Comparison of ENCODE assay signal across 9 mouse cellular contexts in the genomic region with DNA sequence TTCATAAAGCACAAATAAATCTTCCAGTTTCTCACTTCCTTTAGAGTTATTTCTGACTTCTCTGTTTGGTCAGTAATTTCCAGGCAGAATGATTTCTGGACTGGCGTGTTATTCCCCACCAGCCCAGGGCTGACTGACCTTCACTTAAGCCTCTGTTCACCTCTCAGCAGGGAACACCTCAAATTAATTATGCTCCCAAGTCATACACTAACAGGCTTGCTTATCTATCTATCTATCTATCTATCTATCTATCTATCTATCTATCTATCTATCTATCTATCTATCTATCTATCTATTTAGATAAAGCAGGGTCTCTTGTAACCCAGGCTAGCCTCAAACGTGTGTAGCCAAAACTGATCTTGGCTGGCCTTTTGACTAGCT. TPM values are rescaled to one million over a fixed set of nuclear protein-coding genes. Genes with fewer than 3 reads are reported as not detected.
DNase-seq lines count a peak whose midpoint lies in the region; ATAC-seq lines count a peak whose summit lies in the region.
"Had no signal": no experiment of that assay in that cellular context is flagged by ENCODE, and none has a peak within 500 bp of the region (broad histone marks: within the 10 kb centered on the region; RNA-seq: fewer than 3 reads in every experiment).

No protein-coding gene starts in this region.

- intact Hi-C loops in heart, postnatal 25 days (cut with DNase I), result loop anchor here (2.0 to 5.0 kb wide), 3 partner anchors 41 to 162 kb away; no protein-coding TSS in a partner anchor

- DNase-seq in heart, postnatal 25 days (ENCODE audit: low spot score), result no peak
- DNase-seq in hindbrain, embryonic 14.5 days (ENCODE audit: low spot score), result no peak
- no peak for DNase-seq in midbrain, embryonic 10.5 days (ENCODE audit: low spot score)
- no peak for DNase-seq in embryo, embryonic 9.5 days (ENCODE audit: extremely low spot score)
- no peak for DNase-seq in adrenal gland, adult 18-20 months (ENCODE audit: low spot score in 2 of 2)
- no peak for DNase-seq in left cerebral cortex, adult 9 months (ENCODE audit: low spot score in 2 of 2)

- ATAC-seq in heart, embryonic 14.5 days (ENCODE audit: insufficient number of reproducible peaks, insufficient read depth, low FRiP score, low read depth), result no peak
- ATAC-seq in embryonic facial prominence, embryonic 12.5 days (ENCODE audit: insufficient number of reproducible peaks, insufficient read depth, low FRiP score, low TSS enrichment), result no peak
- ATAC-seq in hindbrain, embryonic 14.5 days (ENCODE audit: low FRiP score), result no peak; the same call in 1 of the 2 replicates

- no peaks in the 10 kb centered on the region for H3K9me3 ChIP-seq in heart, embryonic 14.5 days (ENCODE audit: control insufficient read depth, low read length)
- no peaks in the 10 kb centered on the region for H3K9me3 ChIP-seq in embryonic facial prominence, embryonic 12.5 days
- H3K9me3 ChIP-seq in hindbrain, embryonic 14.5 days (ENCODE audit: control insufficient read depth, low read length), result no peaks in the 10 kb centered on the region
- H3K9me3 ChIP-seq in midbrain, embryonic 10.5 days (replicated peaks), result no peaks in the 10 kb centered on the region

- WGBS in heart, embryonic 14.5 days, result 51% methylated on average over 2 of the region's 2 CpGs
- 44% methylated on average over 2 of the region's 2 CpGs for WGBS in embryonic facial prominence, embryonic 12.5 days
- WGBS in hindbrain, embryonic 14.5 days, result 42% methylated on average over 2 of the region's 2 CpGs
- WGBS in midbrain, embryonic 10.5 days, result 51% methylated on average over 2 of the region's 2 CpGs

- peaks cover 0 to 6% of the 10 kb centered on the region in 2 experiments; a peak in 2 of 4 replicates for H3K4me1 ChIP-seq in heart, embryonic 14.5 days (ENCODE audit: control insufficient read depth in 2 of 2, insufficient read depth in 2 of 2, low read length in 2 of 2)
- peaks cover 5% of the 10 kb centered on the region; the same call in 1 of the 2 replicates for H3K4me1 ChIP-seq in embryonic facial prominence, embryonic 12.5 days
- H3K4me1 ChIP-seq in hindbrain, embryonic 14.5 days (replicated peaks; ENCODE audit: control insufficient read depth, insufficient read depth, low read length), result no peaks in the 10 kb centered on the region; the same call in 1 of the 2 replicates
- H3K4me1 ChIP-seq in midbrain, embryonic 10.5 days, result peaks cover 12% of the 10 kb centered on the region

- H3K4me2 ChIP-seq in heart, embryonic 14.5 days (ENCODE audit: low read length), result peak overlapping the region; percentile 93
- H3K4me2 ChIP-seq in embryonic facial prominence, embryonic 12.5 days (replicated peaks), result peak overlapping the region; percentile 85
- H3K4me2 ChIP-seq in hindbrain, embryonic 14.5 days (replicated peaks), result peak overlapping the region; percentile 98

- no peak overlapping the region for H3K27ac ChIP-seq in heart, embryonic 14.5 days (replicated peaks in 1 of 2; ENCODE audit: control insufficient read depth in 1 of 2, insufficient read depth in 1 of 2, low read depth in 2 of 2, low read length in 2 of 2)
- H3K27ac ChIP-seq in embryonic facial prominence, embryonic 12.5 days, result no peak overlapping the region
- no peak overlapping the region for H3K27ac ChIP-seq in hindbrain, embryonic 14.5 days
- 0 out of 2 replicates have a peak overlapping the region, but pooled peaks have one; percentile 68 for H3K27ac ChIP-seq in midbrain, embryonic 10.5 days (replicated peaks)

- peak overlapping the region; percentile 76; the same call in 1 of the 2 replicates for H3K9ac ChIP-seq in heart, embryonic 14.5 days (ENCODE audit: low read length)
- peak overlapping the region; percentile 68; the same call in 1 of the 2 replicates for H3K9ac ChIP-seq in embryonic facial prominence, embryonic 12.5 days
- no peak overlapping the region for H3K9ac ChIP-seq in hindbrain, embryonic 14.5 days

- peak overlapping the region in 1 of 2 experiments; percentile 47; a peak in 1 of 4 replicates for H3K4me3 ChIP-seq in heart, embryonic 14.5 days (ENCODE audit: control insufficient read depth in 1 of 2, insufficient read depth in 1 of 2, low read depth in 1 of 2, low read length in 2 of 2)
- H3K4me3 ChIP-seq in embryonic facial prominence, embryonic 12.5 days, result no peak overlapping the region; the same call in 1 of the 2 replicates
- no peak overlapping the region for H3K4me3 ChIP-seq in hindbrain, embryonic 14.5 days (replicated peaks; ENCODE audit: low read length)
- peak overlapping the region; percentile 63; the same call in 1 of the 2 replicates for H3K4me3 ChIP-seq in midbrain, embryonic 10.5 days

- H3K36me3 ChIP-seq in heart, embryonic 14.5 days (ENCODE audit: control insufficient read depth, insufficient read depth, low read length), result peaks cover 57% of the 10 kb centered on the region
- peaks cover 66% of the 10 kb centered on the region for H3K36me3 ChIP-seq in embryonic facial prominence, embryonic 12.5 days
- H3K36me3 ChIP-seq in hindbrain, embryonic 14.5 days (replicated peaks; ENCODE audit: control insufficient read depth, insufficient read depth), result peaks cover 48% of the 10 kb centered on the region
- H3K36me3 ChIP-seq in midbrain, embryonic 10.5 days, result peaks cover 66% of the 10 kb centered on the region

- no peaks in the 10 kb centered on the region for H3K27me3 ChIP-seq in heart, embryonic 14.5 days (ENCODE audit: control insufficient read depth, insufficient read depth, low read length)
- 0 out of 2 replicates have a peak, but pooled peaks cover 5% of the 10 kb centered on the region for H3K27me3 ChIP-seq in embryonic facial prominence, embryonic 12.5 days
- H3K27me3 ChIP-seq in hindbrain, embryonic 14.5 days (ENCODE audit: control insufficient read depth, insufficient read depth, low read length), result no peaks in the 10 kb centered on the region
- H3K27me3 ChIP-seq in midbrain, embryonic 10.5 days (ENCODE audit: low read depth, poor library complexity, severe bottlenecking), result peaks cover 19% of the 10 kb centered on the region

RNA-seq across cellular contexts. Expression of gene Nudt17, which starts 0.3 kb away (rescaled TPM):
- 8.0 and 8.8 TPM in 2 replicates for polyA plus RNA-seq in heart, embryonic 14.5 days (2014; fragmentation: Nextera tagmentation; extraction: Ambion mirVana)
- 1 to 10 TPM; 2.3 to 3.2 TPM for total RNA-seq in heart, postnatal 25 days (2021)
- 13.7 and 14.7 TPM in 2 replicates for polyA plus RNA-seq in embryonic facial prominence, embryonic 12.5 days (2016; fragmentation: Nextera tagmentation; extraction: Ambion mirVana)
- polyA plus RNA-seq in hindbrain, embryonic 14.5 days (2014; fragmentation: Nextera tagmentation; extraction: Ambion mirVana), result 16.5 and 17.3 TPM in 2 replicates
- 16.6 and 20.0 TPM in 2 replicates for polyA plus RNA-seq in midbrain, embryonic 10.5 days (2016; fragmentation: Nextera tagmentation; extraction: Ambion mirVana)
- total RNA-seq in adrenal gland, adult 18-20 months (2021), result 1 to 10 TPM; 1.5 TPM

RNA-seq across cellular contexts. Expression of gene Pias3, which starts 12.5 kb away (rescaled TPM):
- polyA plus RNA-seq in heart, embryonic 14.5 days (2014; fragmentation: Nextera tagmentation; extraction: Ambion mirVana), result 26.8 and 30.6 TPM in 2 replicates
- total RNA-seq in heart, postnatal 25 days (2021), result 10 to 100 TPM; 14.0 to 17.5 TPM
- polyA plus RNA-seq in embryonic facial prominence, embryonic 12.5 days (2016; fragmentation: Nextera tagmentation; extraction: Ambion mirVana), result 77.4 and 77.5 TPM in 2 replicates
- polyA plus RNA-seq in hindbrain, embryonic 14.5 days (2014; fragmentation: Nextera tagmentation; extraction: Ambion mirVana), result 27.5 and 29.3 TPM in 2 replicates
- polyA plus RNA-seq in midbrain, embryonic 10.5 days (2016; fragmentation: Nextera tagmentation; extraction: Ambion mirVana), result 50.6 and 57.3 TPM in 2 replicates
- 10 to 100 TPM; 19.7 to 20.1 TPM for total RNA-seq in adrenal gland, adult 18-20 months (2021)

RNA-seq across cellular contexts. Expression of gene Polr3c, which starts 18.8 kb away (rescaled TPM):
- 27.0 and 27.1 TPM in 2 replicates for polyA plus RNA-seq in heart, embryonic 14.5 days (2014; fragmentation: Nextera tagmentation; extraction: Ambion mirVana)
- total RNA-seq in heart, postnatal 25 days (2021), result 10 to 100 TPM; 23.1 to 25.2 TPM
- polyA plus RNA-seq in embryonic facial prominence, embryonic 12.5 days (2016; fragmentation: Nextera tagmentation; extraction: Ambion mirVana), result 35.5 and 36.6 TPM in 2 replicates
- 28.1 and 28.3 TPM in 2 replicates for polyA plus RNA-seq in hindbrain, embryonic 14.5 days (2014; fragmentation: Nextera tagmentation; extraction: Ambion mirVana)
- 44.3 and 47.0 TPM in 2 replicates for polyA plus RNA-seq in midbrain, embryonic 10.5 days (2016; fragmentation: Nextera tagmentation; extraction: Ambion mirVana)
- 10 to 100 TPM; 25.2 to 25.5 TPM for total RNA-seq in adrenal gland, adult 18-20 months (2021)

RNA-seq across cellular contexts. Expression of gene Rnf115, which starts 18.8 kb away (rescaled TPM):
- 41.2 and 42.0 TPM in 2 replicates for polyA plus RNA-seq in heart, embryonic 14.5 days (2014; fragmentation: Nextera tagmentation; extraction: Ambion mirVana)
- total RNA-seq in heart, postnatal 25 days (2021), result 10 to 100 TPM; 22.8 to 23.3 TPM
- polyA plus RNA-seq in embryonic facial prominence, embryonic 12.5 days (2016; fragmentation: Nextera tagmentation; extraction: Ambion mirVana), result 64.5 and 70.3 TPM in 2 replicates
- polyA plus RNA-seq in hindbrain, embryonic 14.5 days (2014; fragmentation: Nextera tagmentation; extraction: Ambion mirVana), result 79.4 and 89.2 TPM in 2 replicates
- 73.0 and 73.5 TPM in 2 replicates for polyA plus RNA-seq in midbrain, embryonic 10.5 days (2016; fragmentation: Nextera tagmentation; extraction: Ambion mirVana)
- total RNA-seq in adrenal gland, adult 18-20 months (2021), result 10 to 100 TPM; 37.5 to 39.0 TPM

RNA-seq across cellular contexts. Expression of gene Ankrd35, which starts 38.7 kb away (rescaled TPM):
- polyA plus RNA-seq in heart, embryonic 14.5 days (2014; fragmentation: Nextera tagmentation; extraction: Ambion mirVana), result 0.09 and 0.23 TPM in 2 replicates
- total RNA-seq in heart, postnatal 25 days (2021), result under 1 TPM; 0.60 to 0.95 TPM
- polyA plus RNA-seq in embryonic facial prominence, embryonic 12.5 days (2016; fragmentation: Nextera tagmentation; extraction: Ambion mirVana), result 0.92 and 1.1 TPM in 2 replicates
- polyA plus RNA-seq in hindbrain, embryonic 14.5 days (2014; fragmentation: Nextera tagmentation; extraction: Ambion mirVana), result 1.7 and 1.8 TPM in 2 replicates
- polyA plus RNA-seq in midbrain, embryonic 10.5 days (2016; fragmentation: Nextera tagmentation; extraction: Ambion mirVana), result 0.06 and 0.29 TPM in 2 replicates
- 1 to 10 TPM; 1.3 to 6.6 TPM for total RNA-seq in adrenal gland, adult 18-20 months (2021)
- polyA plus RNA-seq: CD4-positive, CD25-positive, alpha-beta regulatory T cell, adult 4 months had no signal
